Mouse (Mus musculus) midbrain, embryonic 11.5 days (tissue): ENCODE data around the gene Hsd17b1. TPM values are rescaled to one million over a fixed set of nuclear protein-coding genes. Genes with fewer than 3 reads are reported as not detected.

Experiments used
- ATAC-seq: fragments of 200-750 bp; cut with Nextera tagmentation; 2 replicates; pipeline ENCODE4 v1.8.0; 2017; ENCODE audit warnings: moderate TSS enrichment, moderate library complexity; ENCODE audit not compliant: low FRiP score
- DNase-seq: peaks from one replicate; pipeline ENCODE4 v3.0.0; 2015; ENCODE audit warnings: low spot score; ENCODE audit errors: missing footprints
- H3K27ac ChIP-seq: fragments of 300-500 bp; sonication (generic); 2 replicates; pipeline ENCODE4 v1.5.1; 2014; ENCODE audit warnings: low read depth, low read length
- H3K27me3 ChIP-seq: fragments of 300-500 bp; sonication (generic); 2 replicates; pipeline ENCODE4 v1.6.1; 2014; ENCODE audit warnings: mild to moderate bottlenecking, low read length, moderate library complexity, mixed read lengths; ENCODE audit not compliant: control insufficient read depth, insufficient read depth
- H3K36me3 ChIP-seq: fragments of 300-500 bp; sonication (generic); 2 replicates; pipeline ENCODE4 v1.6.1; 2014; ENCODE audit warnings: mild to moderate bottlenecking, low read length, moderate library complexity, mixed read lengths; ENCODE audit not compliant: control insufficient read depth, insufficient read depth
- H3K4me1 ChIP-seq: fragments of 300-500 bp; sonication (generic); 2 replicates; pipeline ENCODE4 v1.6.1; 2014; ENCODE audit warnings: low read length; ENCODE audit not compliant: control insufficient read depth, insufficient read depth
- H3K4me2 ChIP-seq: fragments of 300-500 bp; sonication (generic); 2 replicates; pipeline ENCODE4 v1.6.1; 2014; ENCODE audit warnings: mild to moderate bottlenecking, moderate library complexity
- H3K4me3 ChIP-seq: fragments of 300-500 bp; sonication (generic); 2 replicates; pipeline ENCODE4 v1.5.1; 2014; ENCODE audit warnings: low read depth, low read length
- H3K9ac ChIP-seq: fragments of 300-500 bp; sonication (generic); 2 replicates; pipeline ENCODE4 v1.6.1; 2014; ENCODE audit warnings: low read length
- H3K9me3 ChIP-seq: fragments of 300-500 bp; sonication (generic); 2 replicates; pipeline ENCODE4 v1.6.1; 2016; ENCODE audit warnings: low read length; ENCODE audit not compliant: control insufficient read depth
- WGBS: fragments of 180-500 bp; shearing (Covaris S2); extraction: QIAGEN DNeasy Blood & Tissue Kit; methylation state at CpG from one replicate; pipeline ENCODE4 v1.1.7; 2014; 5-methylcytosine and 5-hydroxymethylcytosine counted together
- polyA plus RNA-seq: library from polyadenylated mRNA; unstranded; fragments of >200 nt; fragmentation: Nextera tagmentation; extraction: Ambion mirVana; gene quantifications from 2 replicates; pipeline ENCODE4 v1.2.1, GENCODE M21; 2014

Hsd17b1 gene
- 0.10 TPM in 1 of 2 replicates, not detected in the other for polyA plus RNA-seq

DNA sequence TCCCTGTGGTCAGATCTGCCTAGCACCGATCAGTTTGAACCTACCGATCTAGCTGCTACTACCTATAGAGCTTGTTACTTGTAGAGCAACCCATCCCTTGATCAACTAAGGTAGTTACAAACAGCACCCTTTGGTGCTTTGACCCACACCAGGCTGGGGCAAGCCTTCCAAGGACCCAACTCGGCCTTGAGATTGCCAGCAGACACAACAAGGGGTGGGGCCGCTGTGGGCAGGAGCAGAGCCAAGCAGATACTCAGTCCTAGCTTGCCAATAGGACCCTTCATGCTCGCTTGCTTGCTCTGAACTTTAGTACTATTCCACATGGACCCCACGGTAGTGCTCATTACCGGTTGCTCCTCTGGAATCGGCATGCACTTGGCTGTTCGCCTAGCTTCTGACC lies at the start of gene Hsd17b1:
Hsd17b1 (plus strand) TSS at position 291 of the 400 bp plus-strand sequence.
- WGBS, result 70% methylated on average over 9 of the region's 9 CpGs

GRCm38 (mm10) chr11:101029320-101029719 lies 48.9 kb upstream of the Hsd17b1 start:
- ATAC-seq (no peak), DNase-seq (no peak)
- H3K4me1 ChIP-seq, result no peaks in the 10 kb centered on the region
- no peak overlapping the region for H3K9ac ChIP-seq
- no peak overlapping the region for H3K4me3 ChIP-seq
- WGBS, result 93% methylated on average over 8 of the region's 8 CpGs
- H3K36me3 ChIP-seq, result peaks cover 7% of the 10 kb centered on the region; the same call in 1 of the 2 replicates
- no peaks in the 10 kb centered on the region for H3K27me3 ChIP-seq
- no peak overlapping the region for H3K4me2 ChIP-seq
- no peaks in the 10 kb centered on the region for H3K9me3 ChIP-seq
- no peak overlapping the region for H3K27ac ChIP-seq

More for the DNA sequence above, at the start of gene Hsd17b1:
- no peak within 1 kb of the TSS for H3K9ac ChIP-seq
- H3K4me1 ChIP-seq, result peaks cover 4% of the 10 kb centered on the region
- H3K27me3 ChIP-seq, result peaks cover 50% of the 10 kb centered on the region
- ATAC-seq, result no peak
- no peaks in the 10 kb centered on the region for H3K9me3 ChIP-seq
- H3K27ac ChIP-seq, result no peak within 1 kb of the TSS
- no peak within 1 kb of the TSS for H3K4me2 ChIP-seq
- H3K36me3 ChIP-seq, result no peaks in the 10 kb centered on the region
- DNase-seq, result no peak
- H3K4me3 ChIP-seq, result no peak within 1 kb of the TSS

DNA sequence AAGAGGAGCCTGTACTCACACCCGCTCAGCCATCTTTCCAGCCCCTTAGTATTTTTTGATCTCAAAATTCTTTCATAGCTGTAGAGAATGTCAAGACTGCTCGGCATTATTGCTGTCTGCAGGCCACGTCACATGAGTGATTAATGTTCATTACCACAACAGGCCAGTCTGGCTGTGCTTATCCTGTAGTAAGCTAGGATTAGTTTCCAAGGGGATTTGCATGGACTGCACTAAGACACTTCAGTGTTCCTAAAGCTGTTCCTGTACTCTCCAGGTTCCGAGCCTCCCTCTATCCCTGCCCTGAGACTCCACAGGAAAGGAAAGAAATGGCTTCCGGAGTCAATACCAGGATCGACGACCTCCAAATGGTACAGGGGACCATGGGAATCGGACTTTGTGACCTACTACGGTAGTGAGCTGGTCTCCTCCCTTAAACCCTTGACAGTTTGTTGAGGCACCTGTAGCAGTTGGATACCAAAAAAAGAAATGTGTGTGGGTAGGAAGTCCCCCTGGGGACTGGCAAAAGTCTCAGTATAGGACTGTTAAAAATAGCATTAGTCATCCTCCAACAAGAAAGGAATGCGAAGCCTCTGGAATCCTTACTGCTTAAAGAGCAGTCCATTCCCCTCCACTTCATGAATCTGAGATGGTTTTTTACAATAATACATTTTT lies 47.9 kb upstream of the Hsd17b1 start:
- no peak for ATAC-seq
- H3K9ac ChIP-seq, result no peak overlapping the region

DNA sequence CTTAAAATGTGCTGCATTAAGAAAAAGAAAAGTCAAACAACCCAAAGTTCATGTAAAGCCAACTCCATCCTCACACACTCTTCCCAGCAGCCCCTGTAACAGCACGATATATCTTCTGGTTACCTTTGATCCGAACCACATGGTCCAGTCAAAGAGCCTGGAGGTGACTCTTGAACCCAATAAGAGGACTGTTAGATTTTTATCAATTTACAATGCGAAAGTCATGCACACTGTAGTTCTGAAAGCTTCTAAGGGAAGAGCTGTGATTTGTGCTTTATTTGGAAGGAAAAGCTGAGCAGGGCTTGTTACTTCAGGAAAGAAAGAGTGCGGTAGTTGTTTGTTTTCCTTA lies 47.4 kb upstream of the Hsd17b1 start:
- H3K9me3 ChIP-seq, result no peaks in the 10 kb centered on the region
- H3K27me3 ChIP-seq, result no peaks in the 10 kb centered on the region
- peaks cover 9% of the 10 kb centered on the region for H3K36me3 ChIP-seq
- DNase-seq, result no peak
- 90% methylated on average over 4 of the region's 4 CpGs for WGBS
- H3K4me1 ChIP-seq, result no peaks in the 10 kb centered on the region
- H3K4me3 ChIP-seq, result no peak overlapping the region
- no peak for ATAC-seq
- no peak overlapping the region for H3K27ac ChIP-seq
- H3K9ac ChIP-seq, result no peak overlapping the region
- H3K4me2 ChIP-seq, result no peak overlapping the region

More for the DNA sequence above, 47.9 kb upstream of the Hsd17b1 start:
- no peak overlapping the region for H3K27ac ChIP-seq
- no peak overlapping the region for H3K4me3 ChIP-seq
- H3K9me3 ChIP-seq, result no peaks in the 10 kb centered on the region
- H3K4me1 ChIP-seq, result no peaks in the 10 kb centered on the region
- DNase-seq, result no peak
- no peak overlapping the region for H3K4me2 ChIP-seq
- H3K36me3 ChIP-seq, result peaks cover 9% of the 10 kb centered on the region
- no peaks in the 10 kb centered on the region for H3K27me3 ChIP-seq
- WGBS, result 86% methylated on average over 10 of the region's 10 CpGs

GRCm38 (mm10) chr11:101031470-101031869 lies 46.7 kb upstream of the Hsd17b1 start:
- no peaks in the 10 kb centered on the region for H3K27me3 ChIP-seq
- WGBS, result 86% methylated on average over 1 of the region's 1 CpGs
- H3K4me1 ChIP-seq, result no peaks in the 10 kb centered on the region
- H3K27ac ChIP-seq, result no peak overlapping the region
- no peak overlapping the region for H3K4me3 ChIP-seq
- no peak for ATAC-seq
- no peaks in the 10 kb centered on the region for H3K9me3 ChIP-seq
- no peak overlapping the region for H3K4me2 ChIP-seq
- no peak overlapping the region for H3K9ac ChIP-seq
- DNase-seq, result no peak
- H3K36me3 ChIP-seq, result peaks cover 9% of the 10 kb centered on the region

DNA sequence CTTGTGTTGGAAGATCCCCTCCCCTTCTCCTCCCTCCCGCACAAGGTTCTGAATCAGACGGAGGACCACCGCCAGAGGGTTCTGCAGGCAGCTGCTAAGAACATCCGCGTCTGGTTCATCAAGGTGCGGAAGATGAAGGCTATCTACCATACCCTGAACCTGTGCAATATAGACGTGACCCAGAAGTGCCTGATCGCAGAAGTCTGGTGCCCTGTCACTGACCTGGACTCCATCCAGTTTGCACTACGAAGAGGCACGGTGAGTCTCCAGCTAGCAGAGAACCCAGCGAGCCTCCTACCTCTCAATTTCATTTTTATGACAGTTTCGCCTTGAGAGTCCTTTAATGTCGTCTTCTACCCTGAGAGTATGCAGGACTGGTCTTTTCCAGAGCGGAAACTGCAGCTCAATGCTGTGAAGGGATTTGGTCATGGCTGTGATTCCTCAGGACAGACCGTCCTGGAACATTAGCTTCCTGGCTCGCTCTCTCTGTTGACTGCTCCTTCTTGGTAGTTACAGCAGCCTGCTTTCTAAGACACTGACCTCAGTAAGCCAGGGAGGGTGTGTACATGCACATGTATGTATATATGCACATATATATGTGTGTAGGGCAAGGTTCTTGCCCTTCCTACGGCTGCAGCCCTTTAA lies 44.2 kb upstream of the Hsd17b1 start:
- Histone ChIP-seq H3K4me1 (no peaks in the 10 kb centered on the region), H3K4me3 (no peak overlapping the region), H3K9me3 (no peaks in the 10 kb centered on the region), H3K27ac (no peak overlapping the region), H3K9ac (no peak overlapping the region), H3K4me2 (no peak overlapping the region), H3K27me3 (no peaks in the 10 kb centered on the region), H3K36me3 (peaks cover 13% of the 10 kb centered on the region)
- 95% methylated on average over 17 of the region's 17 CpGs for WGBS
- ATAC-seq, result no peak
- DNase-seq, result no peak

- no peaks in the 10 kb centered on the region for H3K27me3 ChIP-seq
- DNase-seq (no peak), ATAC-seq (no peak)
- no peaks in the 10 kb centered on the region for H3K9me3 ChIP-seq
- no peak overlapping the region for H3K27ac ChIP-seq
- H3K4me2 ChIP-seq, result no peak overlapping the region
- WGBS, result 92% methylated on average over 8 of the region's 8 CpGs
- no peak overlapping the region for H3K9ac ChIP-seq
- H3K4me1 ChIP-seq, result no peaks in the 10 kb centered on the region
- no peak overlapping the region for H3K4me3 ChIP-seq
- peaks cover 13% of the 10 kb centered on the region for H3K36me3 ChIP-seq
Measured at GRCm38 (mm10) chr11:101034614-101035327, 43.4 kb upstream of the Hsd17b1 start.

- no peak overlapping the region for H3K27ac ChIP-seq
- peaks cover 14% of the 10 kb centered on the region for H3K36me3 ChIP-seq
- no peaks in the 10 kb centered on the region for H3K27me3 ChIP-seq
- DNase-seq (no peak), ATAC-seq (no peak)
- no peak overlapping the region for H3K4me3 ChIP-seq
- H3K4me1 ChIP-seq, result no peaks in the 10 kb centered on the region
- H3K4me2 ChIP-seq, result no peak overlapping the region
- WGBS, result 89% methylated on average over 4 of the region's 4 CpGs
- no peaks in the 10 kb centered on the region for H3K9me3 ChIP-seq
- no peak overlapping the region for H3K9ac ChIP-seq
Measured at GRCm38 (mm10) chr11:101035328-101035695, 42.9 kb upstream of the Hsd17b1 start.

- no peaks in the 10 kb centered on the region for H3K4me1 ChIP-seq
- DNase-seq (no peak), ATAC-seq (no peak)
- H3K27me3 ChIP-seq, result no peaks in the 10 kb centered on the region
- H3K9me3 ChIP-seq, result no peaks in the 10 kb centered on the region
- 89% methylated on average over 10 of the region's 10 CpGs for WGBS
- H3K4me3 ChIP-seq, result no peak overlapping the region
- no peak overlapping the region for H3K9ac ChIP-seq
- no peak overlapping the region for H3K4me2 ChIP-seq
- H3K27ac ChIP-seq, result no peak overlapping the region
- peaks cover 17% of the 10 kb centered on the region for H3K36me3 ChIP-seq
Measured at GRCm38 (mm10) chr11:101037795-101038194, 40.4 kb upstream of the Hsd17b1 start.
